Mouse (Mus musculus) midbrain, embryonic 16.5 days (tissue): ENCODE measurements around the gene BC034090. TPM values are rescaled to one million over a fixed set of nuclear protein-coding genes. Genes with fewer than 3 reads are reported as not detected.

Experiments used
- ATAC-seq: fragments of 200-750 bp; cut with Nextera tagmentation; 2 replicates; pipeline ENCODE4 v1.8.0; 2017; ENCODE audit warnings: moderate TSS enrichment
- H3K27ac ChIP-seq: fragments of 300-500 bp; sonication (generic); 2 replicates; pipeline ENCODE4 v1.5.1; 2014; ENCODE audit warnings: mild to moderate bottlenecking, low read length, mixed read lengths
- H3K27me3 ChIP-seq: fragments of 300-500 bp; sonication (generic); 2 replicates; pipeline ENCODE4 v1.6.1; 2014; ENCODE audit warnings: low read depth, low read length, mixed read lengths; ENCODE audit not compliant: control insufficient read depth, insufficient read depth
- H3K36me3 ChIP-seq: fragments of 300-500 bp; sonication (generic); 2 replicates; pipeline ENCODE4 v1.6.1; 2014; ENCODE audit warnings: mild to moderate bottlenecking, low read length, moderate library complexity, mixed read lengths; ENCODE audit not compliant: control insufficient read depth, insufficient read depth
- H3K4me1 ChIP-seq: fragments of 300-500 bp; sonication (generic); 2 replicates; pipeline ENCODE4 v1.6.1; 2014; ENCODE audit warnings: mild to moderate bottlenecking, low read length, mixed read lengths; ENCODE audit not compliant: control insufficient read depth, insufficient read depth
- H3K4me2 ChIP-seq: fragments of 300-500 bp; sonication (generic); 2 replicates; pipeline ENCODE4 v1.6.1; 2014; ENCODE audit warnings: mild to moderate bottlenecking, low read length, mixed read lengths
- H3K4me3 ChIP-seq: fragments of 300-500 bp; sonication (generic); 2 replicates; pipeline ENCODE4 v1.5.1; 2014; ENCODE audit warnings: low read depth, mild to moderate bottlenecking, low read length, moderate library complexity, mixed read lengths
- H3K9ac ChIP-seq: fragments of 300-500 bp; sonication (generic); 2 replicates; pipeline ENCODE4 v1.6.1; 2014; ENCODE audit warnings: low read depth, low read length, mixed read lengths
- H3K9me3 ChIP-seq: fragments of 300-500 bp; sonication (generic); replicated peaks from 2 replicates; pipeline ENCODE4 v1.6.1; 2014; ENCODE audit warnings: mild to moderate bottlenecking, low read length, mixed read lengths; ENCODE audit not compliant: control insufficient read depth, poor library complexity, severe bottlenecking
- WGBS: fragments of 180-500 bp; shearing (Covaris S2); extraction: QIAGEN DNeasy Blood & Tissue Kit; methylation state at CpG from one replicate; pipeline ENCODE4 v1.1.7; 2014; 5-methylcytosine and 5-hydroxymethylcytosine counted together
- polyA plus RNA-seq: library from polyadenylated mRNA; unstranded; fragments of >200 nt; fragmentation: Nextera tagmentation; extraction: Ambion mirVana; gene quantifications from 2 replicates; pipeline ENCODE4 v1.2.1, GENCODE M21; 2015

Gene BC034090
- polyA plus RNA-seq = 2.8 and 5.5 TPM in 2 replicates

DNA sequence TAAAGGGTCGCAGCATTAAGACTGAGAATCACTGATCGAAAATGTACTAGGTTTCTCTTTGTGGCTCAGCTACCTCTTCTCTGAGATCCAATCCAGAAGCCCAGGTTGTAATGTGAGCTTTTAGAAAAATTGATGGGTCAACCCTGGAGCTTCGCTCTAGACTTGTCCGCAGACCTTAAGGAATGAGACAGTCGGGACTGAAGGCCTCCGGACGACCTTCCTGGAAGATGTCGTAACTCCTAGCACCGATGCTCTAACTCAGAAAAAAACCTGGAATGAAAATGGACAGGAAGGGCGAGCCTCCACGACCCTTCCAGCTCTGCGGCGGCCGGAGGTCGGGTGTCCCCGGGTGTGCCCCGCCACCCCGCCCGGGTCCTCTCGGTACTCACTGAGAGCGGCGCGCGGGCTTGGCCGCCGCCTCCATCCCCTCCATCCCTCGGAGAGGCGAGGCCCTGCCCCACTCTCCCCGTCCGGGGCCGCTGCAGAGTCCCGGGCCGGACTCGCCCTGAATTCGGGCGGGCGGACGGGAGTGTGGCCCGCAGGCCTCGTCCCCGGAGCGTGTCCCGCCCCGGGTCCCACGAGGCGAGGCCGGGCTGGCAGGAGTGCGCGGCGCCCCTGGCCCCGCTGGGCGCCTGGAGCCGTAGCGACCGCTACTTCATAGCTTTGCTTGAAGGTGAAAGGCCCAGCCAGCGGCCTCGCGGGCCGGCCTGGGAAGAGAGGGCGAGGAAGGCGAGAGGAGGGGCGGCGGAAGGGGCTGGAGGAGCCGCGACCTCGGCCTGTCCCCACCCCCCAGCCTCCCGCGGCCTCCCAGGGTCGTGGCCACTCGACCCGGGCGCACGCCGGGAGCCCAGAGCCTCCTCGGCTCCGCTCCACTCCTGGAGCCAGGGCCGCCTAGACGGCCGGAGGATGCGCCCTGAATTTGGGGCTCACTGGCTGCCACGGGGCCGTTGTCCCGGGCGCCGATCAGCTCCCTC is at the start of gene BC034090:
BC034090 (minus strand) TSS at position 648 of the 974 bp plus-strand sequence.
- H3K27ac ChIP-seq = no peak within 1 kb of the TSS
- peak within 1 kb of the TSS; percentile 72 for H3K9ac ChIP-seq
- no peaks in the 10 kb centered on the region for H3K9me3 ChIP-seq
- H3K4me1 ChIP-seq = peaks cover 13% of the 10 kb centered on the region; the same call in 1 of the 2 replicates
- 3% methylated on average over 82 of the region's 85 CpGs for whole genome bisulfite sequencing
- peaks cover 11% of the 10 kb centered on the region for H3K27me3 ChIP-seq
- peak within 1 kb of the TSS; percentile 48 for H3K4me3 ChIP-seq
- no peaks in the 10 kb centered on the region for H3K36me3 ChIP-seq
- ATAC-seq = peak; percentile 59
- peak within 1 kb of the TSS; percentile 86 for H3K4me2 ChIP-seq

DNA sequence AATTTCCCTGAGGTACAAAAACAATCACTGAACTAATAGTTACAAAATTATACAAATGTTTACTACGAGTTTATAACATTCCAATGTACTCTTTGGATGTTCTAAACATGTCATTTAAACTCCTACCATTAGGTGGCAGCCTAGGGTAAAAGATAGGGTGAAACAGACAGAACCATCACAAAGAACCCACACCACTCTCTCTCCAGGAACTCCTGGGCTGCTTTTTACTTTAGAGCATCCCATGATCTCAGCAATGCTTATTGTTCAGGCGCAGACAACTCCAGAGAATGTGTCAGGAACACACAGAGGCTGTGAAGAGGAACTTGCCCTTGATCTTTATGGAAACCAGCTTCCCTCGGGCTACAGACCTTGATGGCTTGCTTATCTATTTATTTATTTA is 49.2 kb upstream of the BC034090 start:
- peak overlapping the region; percentile 53; the same call in 1 of the 2 replicates for H3K27ac ChIP-seq
- no peak overlapping the region for H3K9ac ChIP-seq
- ATAC-seq = peak; percentile 91
- peaks cover 10% of the 10 kb centered on the region; the same call in 1 of the 2 replicates for H3K36me3 ChIP-seq
- 7% methylated on average over 3 of the region's 3 CpGs for WGBS
- H3K4me1 ChIP-seq = peaks cover 2% of the 10 kb centered on the region
- no peak overlapping the region for H3K4me3 ChIP-seq
- H3K4me2 ChIP-seq = no peak overlapping the region
- no peaks in the 10 kb centered on the region for H3K27me3 ChIP-seq
- no peaks in the 10 kb centered on the region for H3K9me3 ChIP-seq

DNA sequence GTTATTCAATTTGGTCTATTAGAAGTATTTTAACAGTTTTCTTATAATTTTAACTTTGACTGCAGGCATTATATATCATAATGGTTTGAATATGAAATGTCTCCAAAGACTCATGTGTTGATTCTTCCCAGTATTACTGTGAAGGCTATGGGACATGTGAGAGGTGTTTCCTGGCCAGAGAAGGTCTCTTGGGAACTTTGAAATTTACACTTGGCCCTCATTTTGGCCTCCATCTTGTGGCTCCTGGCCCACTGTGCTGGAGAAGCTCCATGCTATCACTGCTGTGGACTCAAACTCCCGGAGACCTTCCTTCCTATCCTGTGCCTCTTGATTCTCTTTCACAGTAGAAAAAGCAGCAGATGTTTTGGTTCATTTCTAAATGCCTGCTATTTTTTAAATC is 45.2 kb upstream of the BC034090 start:
- 100% methylated on average over 1 of the region's 1 CpGs for WGBS

DNA sequence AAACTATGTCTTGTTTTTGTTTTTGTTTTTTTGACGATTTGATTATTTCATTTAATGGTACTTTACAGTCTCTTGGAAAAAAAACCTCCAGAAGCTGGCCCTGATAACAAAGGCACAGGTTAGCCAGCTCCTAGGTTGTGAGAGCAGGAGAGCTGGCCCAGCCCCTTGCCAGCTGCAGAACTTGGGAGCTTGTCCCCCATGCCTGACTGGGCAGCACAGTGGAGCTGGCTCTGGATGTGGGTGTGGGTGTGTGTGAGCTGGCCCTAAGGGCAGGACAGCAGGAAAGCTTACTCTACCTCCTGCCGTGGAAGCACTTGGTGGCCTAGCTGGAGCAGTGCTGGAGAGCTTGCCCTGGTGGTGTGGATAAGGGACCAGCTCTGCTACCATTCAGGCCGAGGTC is 43.8 kb upstream of the BC034090 start:
- ATAC-seq = 0 out of 2 replicates have a peak, but pooled peaks have one; percentile 21
- no peaks in the 10 kb centered on the region for H3K4me1 ChIP-seq
- no peaks in the 10 kb centered on the region for H3K27me3 ChIP-seq
- no peak overlapping the region for H3K27ac ChIP-seq
- H3K9ac ChIP-seq = no peak overlapping the region
- no peak overlapping the region for H3K4me2 ChIP-seq
- WGBS = 96% methylated on average over 3 of the region's 3 CpGs
- peaks cover 18% of the 10 kb centered on the region for H3K36me3 ChIP-seq
- H3K9me3 ChIP-seq = no peaks in the 10 kb centered on the region
- H3K4me3 ChIP-seq = no peak overlapping the region

More for the DNA sequence above, 45.2 kb upstream of the BC034090 start:
- no peaks in the 10 kb centered on the region for H3K9me3 ChIP-seq
- H3K4me1 ChIP-seq = peaks cover 2% of the 10 kb centered on the region
- no peak overlapping the region for H3K9ac ChIP-seq
- no peak for ATAC-seq
- H3K4me3 ChIP-seq = no peak overlapping the region
- no peak overlapping the region for H3K27ac ChIP-seq
- no peak overlapping the region for H3K4me2 ChIP-seq
- no peaks in the 10 kb centered on the region for H3K27me3 ChIP-seq
- peaks cover 16% of the 10 kb centered on the region; the same call in 1 of the 2 replicates for H3K36me3 ChIP-seq

DNA sequence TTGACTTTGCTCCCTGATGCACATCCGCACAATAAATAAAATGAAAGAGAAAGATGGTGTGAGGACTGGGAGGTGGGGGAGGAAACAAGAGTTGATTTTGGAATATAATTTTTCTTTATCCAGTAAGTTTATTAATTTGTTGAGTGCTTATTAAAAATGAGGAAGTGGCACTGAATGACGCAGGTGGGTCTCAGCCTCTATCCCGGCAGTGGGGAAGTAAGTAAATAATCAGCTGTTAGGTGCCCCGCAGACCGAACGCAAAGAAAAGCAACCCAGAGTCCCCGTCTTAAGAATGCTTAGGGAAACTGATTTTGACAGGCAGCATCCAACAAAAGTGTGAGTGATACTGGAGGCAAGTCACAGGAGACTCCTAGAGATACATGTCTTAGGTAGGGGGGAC is 39.6 kb upstream of the BC034090 start:
- H3K36me3 ChIP-seq = peaks cover 17% of the 10 kb centered on the region
- no peak overlapping the region for H3K4me2 ChIP-seq
- H3K9me3 ChIP-seq = no peaks in the 10 kb centered on the region
- WGBS = 86% methylated on average over 7 of the region's 7 CpGs
- no peak for ATAC-seq
- no peaks in the 10 kb centered on the region for H3K4me1 ChIP-seq
- no peak overlapping the region for H3K27ac ChIP-seq
- H3K9ac ChIP-seq = no peak overlapping the region
- no peaks in the 10 kb centered on the region for H3K27me3 ChIP-seq
- H3K4me3 ChIP-seq = no peak overlapping the region

DNA sequence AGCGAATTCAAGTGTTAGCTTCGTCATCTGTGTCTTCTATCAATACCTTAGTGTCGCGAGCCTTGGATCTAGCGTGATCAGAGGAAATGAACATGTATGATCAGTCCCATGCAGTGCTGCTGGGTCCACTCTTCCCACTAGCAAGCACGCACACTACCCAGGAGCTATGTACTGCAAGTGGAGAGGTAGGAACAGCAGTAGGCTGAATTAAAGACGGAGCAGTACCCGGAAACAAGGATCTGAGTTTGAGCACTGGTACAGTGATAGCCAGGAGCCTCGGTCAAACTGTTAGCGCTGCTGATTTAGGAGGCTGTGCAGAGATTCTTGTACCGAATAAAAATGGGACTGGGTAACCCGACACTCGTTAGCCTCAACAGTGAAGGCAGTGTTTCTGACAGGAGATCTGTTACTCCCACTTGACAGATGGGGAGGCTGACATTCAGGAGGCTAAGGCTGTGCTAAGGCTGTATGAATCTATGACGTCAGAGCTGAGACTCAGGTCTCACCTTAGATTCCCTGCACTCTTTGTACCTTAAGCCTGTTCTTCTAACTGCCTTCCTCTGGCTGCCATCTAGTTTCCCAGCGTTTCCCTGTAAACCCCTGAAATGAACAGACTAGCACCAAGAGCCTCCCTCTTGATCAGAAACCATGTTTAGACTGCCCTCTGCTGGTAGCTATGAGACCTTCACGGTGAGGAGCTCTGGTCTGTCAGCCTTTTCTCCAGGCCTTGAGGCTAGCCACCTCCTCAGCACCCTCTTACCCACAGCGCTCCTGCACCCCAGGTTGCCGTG is 37.0 kb upstream of the BC034090 start:
- H3K9me3 ChIP-seq = no peaks in the 10 kb centered on the region
- peak; percentile 86 for ATAC-seq
- H3K36me3 ChIP-seq = peaks cover 8% of the 10 kb centered on the region

DNA sequence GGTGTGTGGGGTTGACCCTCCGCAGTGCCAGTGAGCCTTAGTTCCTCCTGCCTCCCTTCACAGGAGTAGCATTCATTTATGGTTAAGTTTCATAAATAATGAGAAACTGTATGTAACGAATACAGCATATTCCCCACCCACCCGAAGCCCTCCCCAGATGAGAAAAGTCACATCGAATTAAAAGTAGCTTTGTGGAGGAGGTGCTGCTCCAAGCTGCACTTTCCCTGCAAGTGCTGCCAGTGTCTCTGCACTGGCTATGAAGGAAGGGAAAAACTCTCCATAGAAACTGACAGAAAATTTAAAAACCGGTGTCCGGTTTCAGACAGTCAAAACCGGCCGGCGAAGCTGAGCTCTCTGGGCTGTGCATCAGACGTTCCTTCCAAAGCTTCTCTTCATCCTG is 36.1 kb upstream of the BC034090 start:
- H3K36me3 ChIP-seq = peaks cover 8% of the 10 kb centered on the region
- no peak overlapping the region for H3K27ac ChIP-seq
- no peak overlapping the region for H3K4me2 ChIP-seq
- ATAC-seq = no peak
- 83% methylated on average over 10 of the region's 10 CpGs for WGBS
- no peaks in the 10 kb centered on the region for H3K27me3 ChIP-seq
- H3K4me1 ChIP-seq = no peaks in the 10 kb centered on the region
- no peak overlapping the region for H3K9ac ChIP-seq
- no peak overlapping the region for H3K4me3 ChIP-seq
- H3K9me3 ChIP-seq = no peaks in the 10 kb centered on the region

More for the DNA sequence above, 37.0 kb upstream of the BC034090 start:
- WGBS = 60% methylated on average over 18 of the region's 18 CpGs
- H3K9ac ChIP-seq = no peak overlapping the region
- H3K4me2 ChIP-seq = no peak overlapping the region
- H3K4me3 ChIP-seq = no peak overlapping the region
- no peaks in the 10 kb centered on the region for H3K4me1 ChIP-seq
- H3K27me3 ChIP-seq = no peaks in the 10 kb centered on the region
- H3K27ac ChIP-seq = no peak overlapping the region

DNA sequence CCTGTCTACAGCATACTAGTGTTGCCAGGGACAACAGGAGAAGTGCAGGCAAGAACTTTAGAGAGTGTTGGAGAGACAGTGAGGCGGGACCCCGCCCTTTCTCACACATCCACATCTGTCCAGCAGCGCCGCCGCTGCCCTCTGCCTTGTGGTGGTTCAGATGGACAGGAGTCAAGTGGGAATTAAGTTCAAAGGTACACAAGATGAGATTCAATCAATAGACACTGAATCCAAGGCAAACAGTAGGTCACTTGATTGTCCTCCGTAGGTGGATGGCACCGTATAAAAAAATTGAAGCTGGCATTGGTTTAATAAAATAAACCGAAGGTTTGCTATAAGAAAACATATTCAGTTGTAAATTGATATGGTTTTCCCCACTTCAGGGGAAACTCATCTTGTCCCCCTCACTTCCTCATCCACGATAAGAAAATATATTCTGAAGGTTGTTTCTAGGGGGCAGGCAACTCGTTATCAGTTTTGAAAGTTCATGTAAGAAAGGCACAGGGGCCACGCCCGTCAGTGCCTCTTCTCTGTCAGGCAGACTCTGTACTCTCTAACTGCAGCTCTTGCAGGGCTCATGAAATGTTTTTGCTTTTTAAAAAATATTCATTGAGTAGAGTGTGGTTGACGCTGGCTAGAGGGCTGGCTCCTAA is 32.3 kb upstream of the BC034090 start:
- H3K4me2 ChIP-seq = no peak overlapping the region
- no peaks in the 10 kb centered on the region for H3K27me3 ChIP-seq
- no peaks in the 10 kb centered on the region for H3K9me3 ChIP-seq
- H3K9ac ChIP-seq = no peak overlapping the region
- WGBS = 74% methylated on average over 13 of the region's 13 CpGs
- no peaks in the 10 kb centered on the region for H3K36me3 ChIP-seq
- no peaks in the 10 kb centered on the region for H3K4me1 ChIP-seq
- no peak for ATAC-seq
- no peak overlapping the region for H3K27ac ChIP-seq
- H3K4me3 ChIP-seq = no peak overlapping the region
